Mouse (Mus musculus) embryo, embryonic 9.5 days (tissue): ENCODE data around the gene Abca4.

Experiments used
- DNase-seq: peaks from one replicate; pipeline ENCODE4 v3.0.0-alpha.2; 2017; ENCODE audit errors: extremely low spot score

Gene Abca4

GRCm38 (mm10) chr3:122170621-122171309 lies 126.5 kb downstream of the Abca4 start:
- DNase-seq, result no peak

DNA sequence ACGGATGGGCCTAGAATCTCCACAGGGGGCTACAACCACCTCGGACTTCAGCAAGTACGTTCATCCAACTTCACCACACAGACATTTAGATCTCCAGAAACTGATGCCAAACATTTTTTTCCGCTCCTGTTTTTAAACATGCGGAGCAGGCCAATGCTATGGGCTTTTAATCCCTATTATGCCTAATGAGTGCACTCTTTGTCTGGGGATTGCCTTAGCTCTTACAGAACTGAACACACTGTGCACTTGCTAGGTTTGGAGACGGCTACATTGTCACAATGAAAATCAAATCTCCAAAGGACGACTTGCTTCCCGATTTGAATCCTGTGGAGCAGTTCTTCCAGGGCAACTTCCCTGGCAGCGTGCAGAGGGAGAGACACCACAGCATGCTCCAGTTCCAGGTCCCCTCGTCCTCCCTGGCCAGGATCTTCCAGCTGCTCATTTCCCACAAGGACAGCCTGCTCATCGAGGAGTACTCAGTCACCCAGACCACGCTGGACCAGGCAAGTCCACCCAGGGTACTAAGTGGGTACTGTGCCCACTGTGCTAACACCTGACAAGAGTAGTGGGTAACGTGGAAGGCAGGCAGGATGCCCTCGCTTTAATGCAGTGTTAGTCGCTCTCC lies 129.4 kb downstream of the Abca4 start:
- DNase-seq, result no peak

- DNase-seq, result no peak
Observed at GRCm38 (mm10) chr3:122176018-122176417, 131.8 kb downstream of the Abca4 start.

- no peak for DNase-seq
Observed at GRCm38 (mm10) chr3:122176706-122177390, 132.6 kb downstream of the Abca4 start.

- DNase-seq, result no peak
Observed at GRCm38 (mm10) chr3:122184109-122184508, 139.9 kb downstream of the Abca4 start.

- no peak for DNase-seq
Observed at GRCm38 (mm10) chr3:122186975-122187374, 142.7 kb downstream of the Abca4 start.

- DNase-seq, result no peak
Observed at GRCm38 (mm10) chr3:122196621-122197298, 152.5 kb downstream of the Abca4 start.

GRCm38 (mm10) chr3:122198532-122198931 lies 154.3 kb downstream of the Abca4 start:
- DNase-seq, result no peak

DNA sequence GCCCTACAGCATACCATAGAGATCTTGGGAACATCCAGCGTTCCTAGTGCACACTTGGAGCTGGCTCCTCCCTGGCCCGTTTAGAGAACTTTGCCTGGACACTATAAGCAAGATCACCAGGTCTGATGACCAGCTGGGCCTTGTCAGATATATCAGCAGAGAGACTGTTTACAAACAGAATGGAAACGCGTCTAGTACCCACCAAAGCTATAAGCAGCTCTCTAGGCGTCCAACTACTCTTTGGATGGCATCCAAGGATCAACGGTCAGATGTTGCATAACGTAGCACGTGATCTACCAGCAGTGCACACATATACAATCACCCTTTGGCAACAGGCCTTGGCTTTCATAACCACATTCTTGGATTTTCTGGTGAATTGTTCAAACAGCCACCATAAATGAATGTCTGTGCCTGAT lies 154.7 kb downstream of the Abca4 start:
- DNase-seq, result no peak

- no peak for DNase-seq
Observed at GRCm38 (mm10) chr3:122199600-122199999, 155.4 kb downstream of the Abca4 start.

DNA sequence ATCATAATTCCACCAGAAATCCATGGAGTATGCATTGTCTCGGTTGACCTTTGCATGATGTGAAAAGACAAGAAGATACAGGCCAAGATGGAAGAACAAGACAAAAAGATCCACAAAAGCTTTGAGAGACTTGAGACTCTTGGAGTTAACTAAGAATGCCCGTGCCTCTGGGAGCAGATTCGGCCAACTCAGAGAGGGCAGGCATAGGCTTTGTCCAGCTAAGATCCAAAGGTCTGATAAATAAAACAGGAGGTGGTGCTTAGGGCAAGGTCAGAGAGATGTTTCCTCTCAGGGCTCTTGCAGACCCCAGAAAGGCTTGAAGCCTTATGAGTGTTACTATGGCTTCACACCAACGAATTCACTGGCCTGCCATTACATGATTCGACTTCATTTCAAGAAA lies 155.8 kb downstream of the Abca4 start:
- no peak for DNase-seq

DNA sequence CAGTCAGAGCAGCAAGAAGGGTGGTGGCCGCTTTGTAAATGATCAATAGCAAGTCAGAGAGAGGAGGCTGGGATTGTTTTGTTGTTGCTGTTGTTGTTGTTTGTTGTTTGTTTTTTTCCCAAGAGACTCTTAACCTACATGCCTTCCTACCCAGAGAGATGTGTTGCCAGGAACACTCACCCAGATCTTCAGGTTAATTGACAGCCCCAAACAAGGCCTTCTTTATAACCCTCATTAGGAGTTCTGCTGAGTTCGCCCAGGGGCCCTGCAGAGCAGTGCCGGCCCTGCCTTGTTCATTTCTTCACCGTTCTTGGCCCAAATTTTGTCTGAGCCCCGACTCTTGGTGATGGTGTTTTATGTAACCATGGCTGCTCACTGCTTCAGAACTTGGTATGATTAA lies 156.2 kb downstream of the Abca4 start:
- no peak for DNase-seq

- no peak for DNase-seq
Observed at GRCm38 (mm10) chr3:122202307-122202732, 158.1 kb downstream of the Abca4 start.

DNA sequence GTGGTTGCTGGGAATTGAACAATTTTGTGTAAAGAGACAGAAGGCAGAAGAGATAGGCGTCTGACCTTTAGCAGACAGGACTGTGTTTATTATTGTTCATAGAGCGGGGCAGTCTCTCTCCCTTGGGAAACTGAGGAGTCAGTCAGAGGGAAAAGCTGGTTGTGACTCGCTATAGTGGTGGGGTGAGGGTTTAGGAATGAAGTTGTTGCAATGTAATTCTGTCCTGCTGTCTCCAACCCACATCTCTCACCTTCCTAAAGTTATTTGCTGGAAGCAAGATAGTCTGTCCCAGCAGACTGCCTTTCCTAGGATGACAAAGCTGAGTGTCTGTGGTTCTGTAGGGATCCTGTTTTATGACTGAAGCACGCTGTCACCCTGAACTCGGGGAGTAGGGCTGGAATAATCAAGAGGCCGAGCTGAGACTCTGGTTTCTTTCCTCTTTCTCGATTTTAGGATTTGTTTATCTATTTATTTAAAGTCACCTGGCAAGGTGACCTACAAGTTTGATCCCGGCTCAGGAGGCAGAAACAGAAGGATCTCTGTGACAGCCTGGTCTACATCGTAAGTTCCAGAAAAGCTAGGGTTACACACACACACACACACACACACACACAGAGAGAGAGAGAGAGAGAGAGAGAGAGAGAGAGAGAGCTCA lies 159.6 kb downstream of the Abca4 start:
- no peak for DNase-seq

GRCm38 (mm10) chr3:122205753-122206152 lies 161.5 kb downstream of the Abca4 start:
- no peak for DNase-seq

DNA sequence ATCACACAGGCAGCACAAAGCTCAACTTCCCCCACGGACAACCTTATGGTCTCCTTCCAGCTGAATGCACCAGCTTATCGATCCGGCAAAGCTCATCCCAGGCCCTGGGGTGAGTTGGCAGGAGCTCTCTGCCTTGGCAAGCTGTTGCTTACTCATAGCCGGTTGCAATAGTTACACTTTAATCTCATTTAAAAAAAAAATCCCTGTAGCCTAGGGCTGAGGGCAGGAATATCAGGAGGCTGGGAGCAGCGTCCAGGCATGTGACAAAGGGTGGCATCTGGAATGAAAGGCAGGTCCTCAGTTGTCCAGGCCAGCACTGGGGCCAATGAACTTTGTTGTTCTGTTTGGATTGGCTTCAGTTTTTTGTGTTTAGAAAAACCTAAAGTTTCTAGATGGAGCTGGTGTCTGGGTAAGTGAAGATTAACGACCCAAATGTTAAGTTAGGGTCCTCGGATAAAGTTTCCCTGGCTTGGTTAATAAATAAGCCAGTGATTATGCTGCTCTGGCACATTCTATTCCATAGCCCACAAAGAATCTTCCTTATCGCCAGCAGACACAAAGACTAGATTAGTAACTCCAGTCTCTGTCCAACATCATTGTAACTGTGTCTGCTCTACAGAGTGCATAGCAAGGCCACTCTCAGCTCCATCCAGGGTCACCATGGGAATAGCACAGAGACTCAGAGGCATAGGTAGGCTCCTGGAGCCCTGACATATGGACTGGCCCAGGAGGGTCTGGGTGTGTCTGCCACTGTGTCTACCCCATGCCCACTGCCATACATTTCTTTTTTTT lies 162.2 kb downstream of the Abca4 start:
- no peak for DNase-seq

- DNase-seq, result no peak
Observed at GRCm38 (mm10) chr3:122207766-122208165, 163.5 kb downstream of the Abca4 start.

DNA sequence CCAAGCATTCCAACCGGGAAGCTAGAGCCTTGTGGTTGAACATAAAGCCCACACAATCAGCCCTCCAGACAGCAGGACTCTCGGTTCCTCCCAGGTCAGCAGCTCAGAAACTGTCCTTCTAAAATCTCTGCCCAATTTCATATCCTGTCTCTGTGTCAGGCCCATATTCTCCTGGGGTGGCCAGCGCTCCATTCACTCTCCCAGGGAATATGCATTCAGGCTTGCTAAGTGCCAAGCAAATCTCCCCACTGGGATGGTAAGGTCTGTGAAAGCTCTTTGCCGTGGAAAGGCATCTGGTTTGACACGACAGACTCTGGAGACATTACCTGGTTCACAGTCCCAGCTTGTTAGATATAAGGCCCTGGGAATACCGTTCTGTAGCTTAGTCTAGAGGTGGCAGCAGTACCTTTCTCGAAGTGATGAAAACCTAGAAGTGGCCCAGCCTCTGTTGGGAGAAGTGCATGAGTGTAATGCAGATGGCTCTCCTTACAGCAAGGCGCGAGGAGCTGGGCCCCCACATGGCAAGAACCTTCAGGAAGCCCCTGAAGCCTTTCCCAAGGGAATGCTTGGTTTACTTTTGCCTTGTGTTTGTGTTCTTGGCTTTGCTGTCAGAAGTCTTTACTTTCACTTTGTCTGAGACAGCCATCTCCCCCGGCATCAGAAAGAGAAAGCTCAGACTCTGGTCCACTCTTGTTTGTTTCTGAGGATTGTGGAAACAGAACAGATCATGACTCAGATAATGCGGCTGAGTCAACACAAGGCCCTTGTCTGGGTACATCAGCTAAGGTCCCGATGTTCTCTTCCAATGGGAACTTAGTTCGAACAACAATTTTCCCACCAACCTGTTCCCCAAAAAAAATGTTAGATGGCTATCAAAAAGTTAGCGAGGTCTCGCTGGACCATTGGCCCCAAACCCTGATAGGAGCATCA lies 164.3 kb downstream of the Abca4 start:
- no peak for DNase-seq

- no peak for DNase-seq
Observed at GRCm38 (mm10) chr3:122209511-122209910, 165.3 kb downstream of the Abca4 start.

DNA sequence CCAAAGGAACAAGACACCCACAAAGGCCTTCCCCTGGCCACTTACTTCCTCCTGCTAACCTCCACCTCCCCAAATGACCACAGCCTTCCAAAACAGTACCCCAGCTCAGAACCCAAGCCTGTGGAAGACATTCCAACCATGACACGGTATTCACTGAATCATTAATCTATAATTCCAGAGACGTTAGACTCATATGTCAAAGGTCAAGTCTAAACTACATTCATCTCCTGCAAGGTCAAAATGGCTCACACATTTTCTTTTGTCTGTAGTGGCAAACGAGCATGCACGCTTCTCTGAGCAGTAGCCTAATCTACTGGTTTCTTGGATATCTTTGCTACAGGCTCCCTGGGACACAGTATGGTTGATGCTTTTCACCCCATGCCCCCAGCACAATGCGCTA lies 166.2 kb downstream of the Abca4 start:
- DNase-seq, result no peak
